Mouse (Mus musculus): ENCODE data around the gene Cacna1c. TPM values are rescaled to one million over a fixed set of nuclear protein-coding genes. Genes with fewer than 3 reads are reported as not detected.
A peak's percentile ranks its signal among the peaks of the same experiment; 100 is the strongest.

The Cacna1c gene
- total and polyA plus RNA-seq, 2 experiments from 2014 or later = 5.1 to 39.4 TPM

DNA sequence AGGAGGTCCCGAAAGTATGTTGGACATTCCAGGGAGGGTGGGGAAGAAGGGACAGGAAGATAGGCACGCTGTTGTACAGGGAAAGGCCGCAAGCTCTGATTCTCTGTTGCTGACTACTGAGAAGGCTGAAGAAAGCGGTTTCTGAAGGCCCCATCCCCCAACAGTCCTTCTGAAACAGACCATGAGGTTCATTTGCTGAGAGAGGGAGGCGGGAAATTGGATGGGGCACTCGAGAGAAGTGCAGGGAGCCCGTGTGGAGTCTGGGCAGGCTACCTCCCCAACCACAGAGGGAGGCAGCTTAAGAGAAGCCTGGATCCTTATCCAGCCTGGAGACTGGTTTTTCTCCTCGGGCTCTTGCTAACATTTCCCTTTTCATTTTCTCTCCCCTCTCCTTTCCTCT, 362.2 kb downstream of the Cacna1c start:
- Histone ChIP-seq H3K4me1 (ENCODE audit: insufficient read depth, low read length) (peaks cover 7% of the 10 kb centered on the region), H3K27ac (no peak overlapping the region), H3K36me3 (ENCODE audit: insufficient read depth, low read length) (no peaks in the 10 kb centered on the region), H3K27me3 (ENCODE audit: insufficient read depth, low read length) (no peaks in the 10 kb centered on the region), H3K4me3 (ENCODE audit: low read length) (no peak overlapping the region), H3K9me3 (ENCODE audit: low read length) (no peaks in the 10 kb centered on the region), H3K9ac (replicated peaks; ENCODE audit: low read length) (no peak overlapping the region), H3K4me2 (ENCODE audit: low read depth, low read length) (no peak overlapping the region)
- DNase-seq (ENCODE audit: low spot score) = no peak
- no peak for TF ChIP-seq CTCF (IDR thresholded peaks at IDR 0.05; ENCODE audit: low read depth)
- no peak for ATAC-seq
- 64% methylated on average over 8 of the region's 8 CpGs for WGBS

DNA sequence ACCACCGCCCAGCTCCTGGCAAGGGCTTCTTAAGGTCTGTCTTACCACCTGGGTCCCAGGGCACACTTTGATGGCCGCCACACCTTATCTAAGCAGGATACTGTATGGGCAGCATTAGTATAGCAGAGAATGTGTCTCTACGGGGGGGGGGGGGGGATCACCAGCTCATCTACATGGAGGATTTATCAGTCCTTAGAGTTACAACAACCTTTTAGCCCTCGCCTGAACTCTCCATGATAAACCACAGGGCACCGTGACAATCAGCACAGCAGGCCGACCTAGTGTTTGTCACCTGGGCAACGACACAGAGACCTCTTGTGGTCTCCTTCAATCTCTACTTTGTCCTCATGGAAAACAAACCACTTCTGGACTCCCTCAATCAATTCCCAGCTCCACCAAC, 363.2 kb downstream of the Cacna1c start:
- 64% methylated on average over 7 of the region's 7 CpGs for WGBS
- Histone ChIP-seq H3K27me3 (ENCODE audit: insufficient read depth, low read length) (no peaks in the 10 kb centered on the region), H3K9ac (replicated peaks; ENCODE audit: low read length) (no peak overlapping the region), H3K4me3 (ENCODE audit: low read length) (no peak overlapping the region), H3K27ac (no peak overlapping the region), H3K36me3 (ENCODE audit: insufficient read depth, low read length) (no peaks in the 10 kb centered on the region), H3K9me3 (ENCODE audit: low read length) (no peaks in the 10 kb centered on the region), H3K4me2 (ENCODE audit: low read depth, low read length) (no peak overlapping the region), H3K4me1 (ENCODE audit: insufficient read depth, low read length) (no peaks in the 10 kb centered on the region)
- DNase-seq (ENCODE audit: low spot score) (no peak), ATAC-seq (no peak)
- TF ChIP-seq CTCF (IDR thresholded peaks at IDR 0.05; ENCODE audit: low read depth) = no peak

DNA sequence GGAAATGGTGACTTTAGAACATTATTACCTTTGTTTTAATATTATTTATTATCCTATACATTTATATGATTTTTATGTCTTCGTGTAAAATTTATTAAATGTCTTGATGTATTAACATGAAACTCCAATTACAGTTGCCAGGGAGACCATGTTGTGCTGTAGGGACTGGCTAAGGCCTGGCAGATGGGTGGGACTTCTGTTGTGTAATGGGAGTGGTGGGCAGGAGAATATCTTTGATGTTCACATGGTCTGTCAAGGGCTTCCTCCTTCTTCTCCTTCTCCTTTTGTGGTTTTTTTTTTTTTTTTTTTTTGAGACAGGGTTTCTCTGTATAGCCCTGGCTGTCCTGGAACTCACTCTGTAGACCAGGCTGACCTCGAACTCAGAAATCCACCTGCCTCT, 363.6 kb downstream of the Cacna1c start:
- no peak overlapping the region for H3K9ac ChIP-seq (replicated peaks; ENCODE audit: low read length)
- H3K4me1 ChIP-seq (ENCODE audit: insufficient read depth, low read length) = no peaks in the 10 kb centered on the region
- H3K27ac ChIP-seq = no peak overlapping the region
- H3K4me2 ChIP-seq (ENCODE audit: low read depth, low read length) = no peak overlapping the region
- ATAC-seq (no peak), DNase-seq (ENCODE audit: low spot score) (no peak)
- H3K27me3 ChIP-seq (ENCODE audit: insufficient read depth, low read length) = no peaks in the 10 kb centered on the region
- no peak for TF ChIP-seq CTCF (IDR thresholded peaks at IDR 0.05; ENCODE audit: low read depth)
- no peaks in the 10 kb centered on the region for H3K9me3 ChIP-seq (ENCODE audit: low read length)
- WGBS = 85% methylated on average over 2 of the region's 2 CpGs
- H3K36me3 ChIP-seq (ENCODE audit: insufficient read depth, low read length) = no peaks in the 10 kb centered on the region
- no peak overlapping the region for H3K4me3 ChIP-seq (ENCODE audit: low read length)

DNA sequence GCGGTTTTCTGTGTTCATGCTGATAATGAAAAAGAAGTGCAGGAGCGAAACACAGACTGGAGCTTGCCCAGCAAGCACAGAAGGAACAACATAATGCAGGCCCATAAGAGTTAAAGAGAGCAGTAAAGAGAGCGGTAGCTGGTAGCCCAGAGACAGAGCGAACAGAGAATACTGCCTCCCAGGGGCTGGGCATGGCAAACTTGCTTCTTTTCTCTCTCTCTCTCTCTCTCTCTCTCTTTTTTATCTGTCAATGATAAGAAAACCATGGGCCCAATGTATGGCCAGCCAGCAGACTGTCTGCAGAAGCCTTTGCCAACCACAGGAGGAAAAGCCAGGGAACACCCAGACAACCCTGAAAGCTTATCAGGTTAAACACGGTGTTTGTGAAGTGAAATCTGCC, 365.4 kb downstream of the Cacna1c start:
- Histone ChIP-seq H3K27me3 (ENCODE audit: insufficient read depth, low read length) (no peaks in the 10 kb centered on the region), H3K27ac (no peak overlapping the region), H3K36me3 (ENCODE audit: insufficient read depth, low read length) (no peaks in the 10 kb centered on the region), H3K4me3 (ENCODE audit: low read length) (no peak overlapping the region), H3K9ac (replicated peaks; ENCODE audit: low read length) (no peak overlapping the region), H3K9me3 (ENCODE audit: low read length) (no peaks in the 10 kb centered on the region), H3K4me2 (ENCODE audit: low read depth, low read length) (no peak overlapping the region), H3K4me1 (ENCODE audit: insufficient read depth, low read length) (0 out of 2 replicates have a peak, but pooled peaks cover 11% of the 10 kb centered on the region)
- WGBS = 73% methylated on average over 5 of the region's 5 CpGs
- no peak for DNase-seq (ENCODE audit: low spot score)
- no peak for ATAC-seq
- no peak for TF ChIP-seq CTCF (IDR thresholded peaks at IDR 0.05; ENCODE audit: low read depth)

GRCm38 (mm10) chr6:118828187-118828586, 368.0 kb downstream of the Cacna1c start:
- no peak for ATAC-seq
- Histone ChIP-seq H3K27ac (peak overlapping the region; percentile 58; the same call in 1 of the 2 replicates), H3K4me3 (ENCODE audit: low read length) (no peak overlapping the region), H3K4me1 (ENCODE audit: insufficient read depth, low read length) (0 out of 2 replicates have a peak, but pooled peaks cover 12% of the 10 kb centered on the region), H3K36me3 (ENCODE audit: insufficient read depth, low read length) (no peaks in the 10 kb centered on the region), H3K9ac (replicated peaks; ENCODE audit: low read length) (no peak overlapping the region), H3K4me2 (ENCODE audit: low read depth, low read length) (no peak overlapping the region), H3K9me3 (ENCODE audit: low read length) (no peaks in the 10 kb centered on the region), H3K27me3 (ENCODE audit: insufficient read depth, low read length) (no peaks in the 10 kb centered on the region)
- 79% methylated on average over 4 of the region's 4 CpGs for WGBS
- no peak for DNase-seq (ENCODE audit: low spot score)
- TF ChIP-seq CTCF (IDR thresholded peaks at IDR 0.05; ENCODE audit: low read depth) = no peak

- no peak for TF ChIP-seq CTCF (IDR thresholded peaks at IDR 0.05; ENCODE audit: low read depth)
- DNase-seq (ENCODE audit: low spot score) (peak; percentile 31), ATAC-seq (peak; percentile 79)
- no peak overlapping the region for H3K9ac ChIP-seq (replicated peaks; ENCODE audit: low read length)
- H3K4me3 ChIP-seq (ENCODE audit: low read length) = no peak overlapping the region
- 0 out of 2 replicates have a peak, but pooled peaks cover 12% of the 10 kb centered on the region for H3K4me1 ChIP-seq (ENCODE audit: insufficient read depth, low read length)
- no peaks in the 10 kb centered on the region for H3K36me3 ChIP-seq (ENCODE audit: insufficient read depth, low read length)
- no peaks in the 10 kb centered on the region for H3K27me3 ChIP-seq (ENCODE audit: insufficient read depth, low read length)
- H3K27ac ChIP-seq = peak overlapping the region; percentile 58
- H3K9me3 ChIP-seq (ENCODE audit: low read length) = no peaks in the 10 kb centered on the region
- 14% methylated on average over 8 of the region's 8 CpGs for WGBS
- no peak overlapping the region for H3K4me2 ChIP-seq (ENCODE audit: low read depth, low read length)
Measured at GRCm38 (mm10) chr6:118827560-118827959, 368.7 kb downstream of the Cacna1c start.

- H3K36me3 ChIP-seq (ENCODE audit: insufficient read depth, low read length) = no peaks in the 10 kb centered on the region
- no peak overlapping the region for H3K4me3 ChIP-seq (ENCODE audit: low read length)
- WGBS = 43% methylated on average over 6 of the region's 6 CpGs
- 0 out of 2 replicates have a peak, but pooled peaks cover 22% of the 10 kb centered on the region for H3K4me1 ChIP-seq (ENCODE audit: insufficient read depth, low read length)
- H3K9me3 ChIP-seq (ENCODE audit: low read length) = no peaks in the 10 kb centered on the region
- H3K27me3 ChIP-seq (ENCODE audit: insufficient read depth, low read length) = no peaks in the 10 kb centered on the region
- ATAC-seq (no peak), DNase-seq (ENCODE audit: low spot score) (peak; percentile 25)
- TF ChIP-seq CTCF (IDR thresholded peaks at IDR 0.05; ENCODE audit: low read depth) = no peak
- H3K4me2 ChIP-seq (ENCODE audit: low read depth, low read length) = no peak overlapping the region
- H3K27ac ChIP-seq = no peak overlapping the region
- H3K9ac ChIP-seq (replicated peaks; ENCODE audit: low read length) = no peak overlapping the region
Measured at GRCm38 (mm10) chr6:118825400-118825871, 370.8 kb downstream of the Cacna1c start.

All from hindbrain, postnatal 0 days (tissue).